Mouse (Mus musculus) neutrophil, adult 5-6 weeks (primary cell): ENCODE results near the gene Brwd1. TPM values are rescaled to one million over a fixed set of nuclear protein-coding genes. Genes with fewer than 3 reads are reported as not detected.
"Not testable (repeated sequence)": the region's sequence is repeated elsewhere in the genome, so short reads cannot be mapped to it uniquely, and the experiment has no call there.

Experiments
- ATAC-seq: fragments of 151-379, 151-347 bp; 2 replicates; pipeline ENCODE4 v1.8.0; 2017; ENCODE audit warnings: mild to moderate bottlenecking, moderate TSS enrichment; ENCODE audit not compliant: insufficient number of reproducible peaks, poor library complexity, low FRiP score, severe bottlenecking; ENCODE audit errors: extremely low read depth
- total RNA-seq: library from RNA; stranded (forward); fragments of 200-1000 nt; gene quantifications from 2 replicates; pipeline ENCODE4 v1.2.3, GENCODE M21; 2017

Gene Brwd1
- total RNA-seq, 1 experiment from 2014 or later, result 521 TPM

DNA sequence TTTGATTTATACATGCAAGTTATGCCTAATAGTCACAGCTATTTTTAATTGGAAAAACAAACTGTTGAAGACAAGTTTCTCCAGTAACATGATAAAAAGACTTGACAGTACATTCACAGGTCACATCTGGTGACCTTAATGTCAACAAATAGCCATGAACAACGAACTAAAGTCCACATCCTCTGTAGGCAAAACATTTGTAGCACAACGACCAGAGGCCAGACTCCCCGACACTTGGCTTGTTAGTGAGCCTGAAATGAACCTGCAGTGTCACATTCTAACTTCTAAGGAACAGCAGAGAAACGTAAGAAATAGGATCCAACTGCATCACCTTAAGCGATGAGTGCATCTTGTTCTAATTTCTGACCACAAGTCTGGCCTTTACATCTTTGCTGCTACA is 89.7 kb downstream of the Brwd1 start:
- no peak for ATAC-seq

DNA sequence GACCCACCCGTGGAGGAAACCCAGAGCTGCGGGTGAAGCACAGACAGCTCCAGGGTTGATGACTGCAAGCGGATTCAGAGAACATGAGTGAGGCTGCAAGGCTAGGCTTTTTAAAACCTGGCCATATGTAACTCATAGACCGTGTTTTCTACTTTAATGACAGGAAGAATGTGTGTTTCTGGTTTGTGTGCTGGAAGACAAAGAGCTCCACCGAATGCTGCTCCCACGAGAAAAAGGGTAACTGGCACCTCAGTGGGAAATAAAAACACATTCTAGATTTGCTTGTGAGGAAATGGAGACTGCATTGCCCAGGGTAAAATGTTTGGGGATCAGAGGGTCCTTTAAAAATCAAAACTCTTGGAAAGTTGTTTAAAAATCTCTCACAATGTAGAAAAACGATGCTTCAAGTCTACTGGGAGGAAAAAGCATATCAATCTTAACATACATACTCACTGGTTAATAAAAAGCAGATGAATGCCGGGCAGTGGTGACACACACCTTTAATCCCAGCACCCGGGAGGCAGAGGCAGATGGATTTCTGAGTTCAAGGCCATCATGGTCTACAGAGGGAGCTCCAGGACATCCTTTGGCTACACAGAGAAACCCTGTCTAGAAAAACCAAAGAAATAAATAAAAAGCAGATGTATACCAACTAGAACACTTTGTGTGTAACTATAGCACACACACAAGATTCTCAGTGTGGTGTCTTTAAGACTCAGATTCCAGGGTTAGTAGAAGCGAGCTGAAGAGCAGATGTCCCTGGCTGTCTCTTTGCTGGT is 91.0 kb downstream of the Brwd1 start:
- ATAC-seq, result no peak

DNA sequence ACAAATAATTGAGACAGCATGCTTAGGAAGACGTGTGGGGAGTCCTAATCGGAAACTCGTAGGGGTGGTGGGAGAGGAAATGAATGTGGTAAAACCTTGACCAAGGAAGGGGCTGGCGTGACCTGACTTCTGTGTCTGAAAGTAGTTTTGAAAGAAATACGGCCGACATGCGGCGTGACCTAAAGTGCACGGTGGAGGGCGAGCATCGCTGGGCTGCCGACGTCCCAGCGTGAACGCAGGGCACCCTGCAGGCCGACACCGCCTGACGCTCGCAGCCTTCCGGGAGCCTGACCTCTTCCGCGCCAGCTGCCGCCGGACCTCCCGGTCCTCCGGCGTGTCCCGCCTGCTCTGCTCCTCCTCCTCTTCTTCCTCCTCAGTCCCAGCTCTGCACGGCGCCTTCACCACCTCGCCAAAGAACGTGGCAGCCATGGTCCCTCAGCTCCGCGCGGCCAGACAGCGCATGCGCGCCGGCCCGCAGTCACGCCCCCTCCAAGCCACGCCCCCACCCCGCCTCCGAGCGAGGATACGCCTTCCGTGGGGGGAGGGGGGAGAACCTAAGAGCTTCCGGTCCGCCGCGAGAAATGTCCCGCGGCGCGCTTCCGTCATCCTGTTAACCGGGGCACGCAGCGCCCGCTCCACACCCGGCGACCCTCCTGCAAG is 91.7 kb downstream of the Brwd1 start, which contains the start of gene Psmg1:
Gene Psmg1 (minus strand): TSS at position 499 of the 660 bp plus-strand sequence.
- ATAC-seq, result peak; percentile 93

DNA sequence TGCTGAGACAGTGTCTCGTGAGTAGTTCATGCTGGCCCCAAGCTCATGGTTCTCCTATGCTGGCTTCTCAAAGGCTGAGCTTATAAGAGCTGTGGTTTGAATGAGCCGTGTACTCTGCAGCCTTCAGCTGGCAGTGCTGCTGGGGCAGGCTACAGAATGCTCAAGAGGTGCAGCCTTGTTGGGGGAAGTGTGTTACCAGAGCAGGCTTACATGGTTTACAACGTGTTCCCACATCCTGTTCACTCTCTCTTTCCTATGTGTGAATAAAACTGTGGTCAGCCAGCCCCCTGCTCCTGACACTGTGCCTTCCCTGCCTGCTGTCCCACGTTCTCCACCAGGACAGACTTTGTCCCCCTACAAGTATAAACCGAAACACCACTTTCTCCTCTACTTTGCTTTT is 97.4 kb downstream of the Brwd1 start:
- no peak for ATAC-seq

DNA sequence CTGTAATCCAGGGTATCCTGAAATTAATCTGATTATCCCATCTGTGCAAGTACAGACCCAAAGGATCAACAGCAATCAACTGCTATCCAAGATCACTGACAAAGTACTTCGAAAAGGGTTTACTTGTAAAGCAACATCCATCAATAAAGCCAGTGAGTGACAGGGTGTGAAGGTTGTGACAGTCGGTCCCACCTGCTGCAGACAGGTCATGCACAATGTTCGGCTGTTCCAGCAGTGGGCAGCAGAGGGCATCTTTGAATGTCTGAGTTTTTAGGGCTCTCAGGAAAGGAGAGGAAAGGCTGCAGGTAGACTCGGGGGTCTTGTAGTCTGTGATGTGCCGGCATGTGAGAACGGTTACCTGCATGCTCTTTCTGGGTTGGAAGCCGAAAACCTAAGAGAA is 98.7 kb downstream of the Brwd1 start:
- peak; percentile 56; the same call in 1 of the 2 replicates for ATAC-seq

DNA sequence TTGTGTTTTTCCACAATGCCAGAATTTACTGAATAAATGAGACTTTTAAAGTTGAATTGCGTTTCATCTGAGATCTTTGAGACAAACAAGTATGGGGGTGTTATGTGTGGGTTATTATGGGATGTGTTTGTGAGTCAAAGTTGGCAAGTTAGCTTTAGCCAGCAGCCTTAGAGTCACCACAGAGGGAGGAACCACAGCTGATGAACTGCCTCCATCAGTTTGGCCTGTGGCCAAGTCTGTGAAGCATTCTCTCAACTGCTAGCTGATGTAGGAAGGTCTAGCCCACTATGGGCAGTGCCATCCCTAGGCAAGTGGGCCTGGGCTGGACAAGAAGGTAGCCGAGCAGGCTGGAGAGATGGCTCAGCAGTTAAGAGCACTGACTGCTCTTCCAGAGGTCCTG is 111.5 kb downstream of the Brwd1 start:
- ATAC-seq, result no peak

DNA sequence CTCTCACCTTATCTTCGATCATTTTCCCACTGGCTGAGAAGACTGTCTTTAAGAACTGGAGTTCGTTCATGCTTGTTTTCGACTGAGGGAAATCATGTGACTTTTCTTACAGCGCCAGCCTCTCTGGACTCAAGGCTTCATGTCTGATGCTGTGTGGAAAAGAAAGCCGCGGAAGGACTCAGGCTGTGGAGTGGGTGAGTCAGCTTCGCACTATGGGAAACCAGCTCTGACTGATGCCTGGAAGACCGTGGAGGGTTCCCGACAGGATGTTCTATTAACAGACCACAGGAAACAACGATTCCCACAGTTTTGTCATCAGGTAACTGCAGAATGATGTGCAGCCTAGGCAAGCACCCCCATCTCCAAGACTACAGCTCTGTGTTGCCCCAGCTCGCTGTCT is 114.9 kb downstream of the Brwd1 start:
- no peak for ATAC-seq

DNA sequence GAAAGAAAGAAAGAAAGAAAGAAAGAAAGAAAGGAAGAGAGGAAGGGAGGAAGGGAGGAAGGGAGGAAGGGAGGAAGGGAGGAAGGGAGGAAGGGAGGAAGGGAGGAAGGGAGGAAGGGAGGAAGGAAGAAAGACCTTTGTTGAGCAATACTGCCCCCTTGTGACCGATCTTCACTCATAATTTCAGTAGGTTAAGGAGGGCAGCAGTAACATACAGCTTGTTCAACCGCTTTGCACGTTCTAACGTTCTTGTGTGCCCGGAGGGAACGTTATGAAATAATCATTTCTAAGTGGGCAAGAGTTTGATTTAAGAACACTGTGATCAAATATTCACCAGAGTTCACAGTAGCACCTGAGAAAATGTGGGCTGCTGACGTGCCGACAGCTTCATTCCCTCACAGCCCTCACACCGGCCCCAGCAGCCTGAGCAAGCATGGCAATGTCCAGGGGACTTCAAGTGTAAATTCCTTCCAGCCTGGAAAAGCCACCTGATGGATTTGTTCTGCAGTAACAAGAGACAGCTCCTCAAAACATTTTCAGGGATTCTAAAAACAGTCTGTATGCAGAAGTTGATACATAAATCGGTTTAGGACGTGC is 117.8 kb downstream of the Brwd1 start:
- no peak for ATAC-seq

DNA sequence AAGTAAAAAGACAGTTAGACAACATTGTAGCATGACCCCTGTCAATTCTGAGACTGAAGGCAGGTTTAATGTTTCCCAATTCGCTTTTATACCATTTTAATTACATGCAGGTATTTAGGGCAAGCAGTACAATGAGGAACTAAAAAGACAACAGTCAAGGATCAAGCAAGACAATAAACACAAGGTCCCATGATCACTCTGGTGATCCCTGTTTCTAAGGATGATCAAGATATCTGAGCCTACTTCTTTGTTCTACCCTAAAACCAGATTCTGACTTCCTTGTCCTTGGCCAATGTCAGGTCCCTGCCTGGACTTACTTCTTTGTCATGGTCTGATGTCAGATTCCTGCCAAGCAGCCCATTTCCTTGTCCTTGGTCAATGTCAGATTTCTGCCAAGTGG is 120.8 kb downstream of the Brwd1 start:
- ATAC-seq, result not testable (repeated sequence)

DNA sequence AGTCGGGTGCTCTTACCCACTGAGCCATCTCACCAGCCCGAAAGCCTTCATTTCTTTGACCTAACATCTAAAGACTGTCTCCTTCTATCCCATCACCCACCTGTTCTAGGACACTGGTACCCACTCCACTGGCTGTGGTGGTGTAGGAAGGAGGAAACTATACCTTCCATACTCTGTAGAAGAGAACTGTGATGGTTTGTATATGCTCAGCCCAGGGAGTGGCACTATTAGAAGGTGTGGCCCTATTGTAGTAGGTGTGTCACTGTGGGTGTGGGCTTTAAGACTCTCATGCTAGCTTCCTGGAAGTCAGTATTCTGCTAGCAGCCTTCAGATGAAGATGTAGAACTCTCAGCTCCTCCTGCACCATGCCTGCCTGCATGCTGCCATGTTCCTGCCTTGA is 121.6 kb downstream of the Brwd1 start:
- not testable (repeated sequence) for ATAC-seq

DNA sequence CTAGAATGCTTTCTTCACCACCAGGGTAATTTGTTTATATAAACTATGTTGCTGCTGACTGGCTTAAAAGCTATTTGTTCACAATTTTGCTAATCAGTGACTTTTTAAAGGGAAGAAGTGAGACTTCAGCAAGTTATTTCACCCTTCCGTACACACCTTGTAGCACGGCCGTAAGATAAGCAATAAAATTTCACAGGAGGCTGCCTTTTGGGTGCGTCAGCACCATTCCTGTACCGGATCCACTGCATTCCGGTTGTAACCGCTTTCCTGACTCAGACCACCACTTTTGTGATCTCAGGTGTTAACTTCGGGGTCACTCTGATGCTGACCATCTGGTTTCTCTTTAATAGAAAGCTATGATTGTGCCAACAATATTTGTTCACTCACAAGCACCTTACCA is 124.2 kb downstream of the Brwd1 start:
- no peak for ATAC-seq

DNA sequence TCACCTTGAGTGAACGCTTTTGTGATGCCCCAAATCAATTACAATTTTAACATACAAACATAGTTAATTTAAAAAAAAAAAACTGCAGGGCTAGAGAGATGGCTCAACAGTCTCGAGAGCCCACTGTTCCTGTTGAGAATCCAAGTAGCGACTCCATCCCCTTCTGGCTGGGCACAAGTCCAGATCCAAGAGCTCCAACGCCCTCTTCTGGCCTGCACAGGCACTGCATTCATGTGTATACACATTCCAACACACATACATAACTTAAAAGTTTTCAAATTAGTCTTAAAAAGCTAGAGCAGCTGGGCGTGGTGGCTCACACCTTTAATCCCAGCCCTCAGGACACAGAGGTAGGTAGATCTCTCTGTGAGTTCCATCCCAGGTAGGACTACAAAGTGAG is 125.7 kb downstream of the Brwd1 start:
- no peak for ATAC-seq

DNA sequence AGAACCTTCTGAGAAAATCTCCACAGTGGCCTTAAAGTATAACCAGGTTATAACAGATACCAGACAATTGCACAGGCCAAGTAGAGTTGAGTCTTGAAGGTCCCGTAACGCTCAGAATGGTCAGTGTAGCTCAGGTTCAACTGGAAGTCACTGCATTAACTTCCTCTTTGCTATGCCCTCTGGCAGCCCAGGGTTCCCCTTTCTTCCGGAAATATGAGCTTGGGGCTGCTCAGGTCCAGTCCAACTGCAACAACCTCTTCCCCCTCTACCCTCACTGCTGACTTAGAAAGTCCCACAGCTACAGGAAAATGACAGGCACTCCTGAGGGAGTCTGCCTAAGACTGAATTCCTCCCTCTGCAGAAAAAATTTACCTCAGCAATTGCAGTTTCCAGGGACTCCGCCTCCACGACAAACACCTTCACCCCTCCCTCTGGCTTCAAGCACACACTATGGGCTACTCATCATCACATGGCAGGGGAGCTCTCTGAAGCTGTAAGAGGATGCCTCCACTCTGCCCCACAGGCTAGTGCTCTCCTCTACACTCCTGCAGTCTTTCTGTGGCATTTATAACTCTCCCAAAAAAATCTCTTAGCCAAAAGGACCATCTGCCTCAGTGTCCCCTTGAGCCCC is 126.5 kb downstream of the Brwd1 start:
- peak; percentile 94 for ATAC-seq

DNA sequence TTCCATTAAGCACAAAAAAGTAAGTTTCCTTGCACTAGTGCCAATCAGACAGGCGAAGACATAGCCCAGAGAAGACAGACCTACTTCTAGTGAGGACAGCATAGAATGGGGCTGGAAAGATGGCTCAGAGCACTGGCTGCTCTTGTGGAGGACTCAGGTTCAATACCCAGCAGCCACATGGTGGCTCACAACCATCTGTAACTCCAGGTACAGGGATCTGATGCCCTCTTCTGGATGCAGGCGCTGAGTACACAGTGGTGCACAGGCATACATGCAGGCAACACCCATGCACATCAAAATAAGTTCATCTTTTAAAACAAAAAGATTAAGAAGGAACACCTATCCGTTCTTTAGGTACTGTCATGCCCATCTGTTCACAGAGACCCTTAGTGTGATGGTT is 128.0 kb downstream of the Brwd1 start:
- no peak for ATAC-seq

DNA sequence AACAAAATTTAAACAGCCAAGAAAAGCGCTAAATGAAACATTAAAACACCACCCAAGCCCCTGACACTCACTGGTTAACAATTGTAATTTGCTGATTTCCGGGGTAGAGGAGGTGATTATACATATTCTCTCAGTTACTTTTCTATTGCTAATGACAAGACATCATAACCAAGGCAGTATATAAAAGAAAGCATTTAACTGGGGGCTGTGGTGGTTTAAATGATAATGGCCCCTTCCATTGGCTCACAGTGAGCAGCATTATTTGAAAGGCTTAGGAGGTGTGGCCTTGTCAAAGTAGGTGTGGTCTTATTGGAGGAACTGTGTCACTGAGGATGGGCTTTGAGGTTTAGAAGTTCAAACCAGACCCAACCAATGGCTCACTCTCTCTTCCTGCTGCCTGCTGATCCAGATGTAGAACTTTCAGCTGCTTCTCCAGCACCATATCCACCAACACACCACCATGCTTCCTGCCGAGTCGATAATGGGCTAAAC is 129.1 kb downstream of the Brwd1 start:
- no peak for ATAC-seq

DNA sequence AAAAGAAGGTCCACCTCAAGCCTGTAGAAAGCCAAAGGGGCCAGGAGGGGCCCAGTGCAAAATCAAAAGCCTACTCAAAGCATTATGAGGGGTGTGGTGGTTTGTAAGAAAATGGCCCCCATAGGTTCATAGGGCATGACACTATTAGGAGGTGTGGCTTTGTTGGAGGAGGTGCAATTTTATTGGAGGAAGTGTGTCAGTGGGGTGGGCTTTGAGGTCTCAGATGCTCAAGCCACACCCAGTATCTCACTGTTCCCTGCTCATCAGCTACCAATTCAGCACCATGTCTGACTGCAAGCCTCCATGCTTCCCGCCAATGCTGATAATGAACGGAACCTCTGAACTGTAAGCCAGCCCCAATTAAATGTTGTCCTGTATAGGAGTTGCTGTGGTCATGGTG is 130.9 kb downstream of the Brwd1 start:
- ATAC-seq, result no peak

DNA sequence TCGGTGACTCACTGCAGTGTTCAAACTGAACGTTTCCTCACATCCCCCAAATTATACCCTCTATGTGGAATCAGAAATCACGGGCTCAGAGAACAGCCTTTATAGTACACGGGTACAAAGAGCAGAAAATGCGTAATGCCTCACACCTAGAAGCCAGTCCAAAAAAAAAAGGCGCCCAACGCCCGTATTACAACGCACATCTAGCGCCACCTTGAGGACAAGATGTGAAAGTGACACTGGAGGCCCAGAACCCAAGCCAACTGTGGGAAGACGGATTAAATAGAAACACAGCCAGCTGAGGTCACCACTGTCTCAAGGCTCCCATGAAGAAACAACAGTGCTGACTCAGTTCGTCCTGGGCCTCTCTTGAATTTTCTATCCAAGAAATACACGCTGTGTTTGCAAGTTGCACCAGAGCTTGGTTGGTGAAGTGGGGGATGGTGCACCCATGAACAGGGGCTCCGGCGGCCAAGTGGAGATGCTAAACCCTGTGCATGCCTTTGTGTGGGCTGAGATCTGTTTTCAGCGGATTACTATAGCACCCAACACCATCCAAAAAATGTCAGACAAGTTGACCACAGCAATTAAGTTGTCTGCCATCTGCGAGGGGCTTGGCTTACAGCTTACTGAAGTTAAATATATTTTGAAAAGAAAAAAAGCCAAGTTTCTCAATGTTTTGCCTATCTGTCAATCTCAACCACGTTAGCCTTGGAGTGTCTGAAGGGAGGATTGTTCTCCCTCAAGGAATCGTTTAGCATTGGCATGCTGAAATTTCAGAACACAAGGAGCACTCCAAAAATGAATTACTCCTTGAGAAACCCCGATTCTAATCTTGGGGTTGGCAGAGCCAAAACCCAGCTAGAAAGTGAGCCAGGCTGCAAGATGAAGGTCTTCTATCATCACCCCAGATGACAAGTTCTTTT is 136.7 kb downstream of the Brwd1 start:
- ATAC-seq, result peak; percentile 89

DNA sequence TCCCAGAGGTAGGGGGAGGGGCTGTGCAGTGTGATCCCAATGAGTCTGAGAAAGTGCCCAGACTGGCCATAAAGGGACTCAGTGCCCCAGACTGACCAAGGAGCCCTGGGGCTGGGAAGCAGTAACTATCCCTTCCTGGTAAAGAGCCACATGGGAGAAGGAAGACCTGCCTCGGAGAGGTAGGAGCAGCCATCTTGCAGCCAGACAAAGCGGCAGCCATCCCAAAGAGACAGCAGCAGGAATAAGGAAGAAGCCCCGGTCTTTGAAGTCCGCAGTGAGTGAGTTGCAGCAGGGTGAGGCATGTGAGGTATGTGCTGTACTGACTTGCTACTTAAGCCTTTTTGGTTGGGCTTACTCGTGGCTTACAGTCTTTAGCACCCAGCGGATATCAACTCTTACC is 139.1 kb downstream of the Brwd1 start:
- no peak for ATAC-seq
